Mouse (Mus musculus) kidney, postnatal 0 days (tissue): ENCODE results near the gene Tifa. TPM values are rescaled to one million over a fixed set of nuclear protein-coding genes. Genes with fewer than 3 reads are reported as not detected.

Experiments used
- ATAC-seq: fragments of 200-750 bp; cut with Nextera tagmentation; replicated peaks from 2 replicates; pipeline ENCODE4 v1.8.0; 2017; ENCODE audit warnings: low read depth, moderate number of reproducible peaks, moderate TSS enrichment, moderate library complexity; ENCODE audit not compliant: low FRiP score
- DNase-seq: peaks from one replicate; pipeline ENCODE4 v3.0.0-alpha.2; 2016; ENCODE audit warnings: low spot score
- H3K27ac ChIP-seq: fragments of 300-500 bp; sonication (generic); 2 replicates; pipeline ENCODE4 v1.5.1; 2014; ENCODE audit warnings: mild to moderate bottlenecking
- H3K27me3 ChIP-seq: fragments of 300-500 bp; sonication (generic); 2 replicates; pipeline ENCODE4 v1.6.1; 2014; ENCODE audit warnings: low read length, mixed read lengths; ENCODE audit not compliant: insufficient read depth
- H3K36me3 ChIP-seq: fragments of 300-500 bp; sonication (generic); 2 replicates; pipeline ENCODE4 v1.6.1; 2014; ENCODE audit warnings: low read length, mixed read lengths; ENCODE audit not compliant: insufficient read depth
- H3K4me1 ChIP-seq: fragments of 300-500 bp; sonication (generic); replicated peaks from 2 replicates; pipeline ENCODE4 v1.6.1; 2014; ENCODE audit warnings: antibody characterized with exemption, low read length, mixed read lengths; ENCODE audit not compliant: insufficient read depth
- H3K4me2 ChIP-seq: fragments of 300-500 bp; sonication (generic); 2 replicates; pipeline ENCODE4 v1.6.1; 2014; ENCODE audit warnings: mild to moderate bottlenecking, low read length, moderate library complexity, mixed read lengths
- H3K4me3 ChIP-seq: fragments of 300-500 bp; sonication (generic); replicated peaks from 2 replicates; pipeline ENCODE4 v1.5.1; 2014; ENCODE audit warnings: low read depth, low read length
- H3K9ac ChIP-seq: fragments of 300-500 bp; sonication (generic); 2 replicates; pipeline ENCODE4 v1.6.1; 2014; ENCODE audit warnings: low read depth, low read length
- H3K9me3 ChIP-seq: fragments of 300-500 bp; sonication (generic); replicated peaks from 2 replicates; pipeline ENCODE4 v1.6.1; 2016; ENCODE audit warnings: low read length, inconsistent platforms, mixed read lengths
- CTCF ChIP-seq: IDR thresholded peaks from 2 replicates; pipeline ENCODE4 v1.5.1; 2016; ENCODE audit warnings: antibody characterized with exemption, low read depth, mild to moderate bottlenecking, moderate library complexity
- WGBS: fragments of 180-500 bp; shearing (Covaris S2); extraction: QIAGEN DNeasy Blood & Tissue Kit; methylation state at CpG from one replicate; pipeline ENCODE4 v1.1.7; 2014; 5-methylcytosine and 5-hydroxymethylcytosine counted together
- polyA plus RNA-seq: library from polyadenylated mRNA; unstranded; fragments of >200 nt; fragmentation: Nextera tagmentation; extraction: Ambion mirVana; gene quantifications from 2 replicates; pipeline ENCODE4 v1.2.1, GENCODE M21; 2015

The Tifa gene
- polyA plus RNA-seq, 1 experiment from 2014 or later: 7.0 TPM

DNA sequence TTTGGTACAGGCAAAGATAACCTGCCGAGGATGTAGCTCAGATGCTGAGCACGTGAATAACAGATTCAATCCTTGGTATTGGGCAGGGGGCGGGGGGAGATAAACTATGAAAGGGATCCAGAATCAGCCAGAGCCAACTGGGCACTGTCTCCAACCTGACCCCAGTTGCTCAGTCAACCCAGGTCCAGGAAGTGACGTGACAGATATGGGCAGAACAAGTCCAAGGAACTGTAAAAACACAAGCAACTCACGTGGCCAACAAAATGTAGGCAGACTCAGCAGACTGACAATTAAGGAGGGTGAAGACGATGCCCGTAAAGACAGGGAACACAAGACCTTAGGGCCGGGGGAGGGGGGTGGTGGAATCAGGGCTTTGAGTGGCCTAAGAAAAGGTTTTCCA is 27.2 kb upstream of the Tifa start:
- Histone ChIP-seq H3K27me3 (0 out of 2 replicates have a peak, but pooled peaks cover 7% of the 10 kb centered on the region), H3K4me1 (no peaks in the 10 kb centered on the region), H3K4me3 (no peak overlapping the region), H3K27ac (no peak overlapping the region), H3K4me2 (no peak overlapping the region), H3K9ac (no peak overlapping the region), H3K9me3 (no peaks in the 10 kb centered on the region), H3K36me3 (no peaks in the 10 kb centered on the region)
- 47% methylated on average over 8 of the region's 8 CpGs for WGBS
- DNase-seq (no peak), ATAC-seq (no peak)
- no peak for TF ChIP-seq CTCF

DNA sequence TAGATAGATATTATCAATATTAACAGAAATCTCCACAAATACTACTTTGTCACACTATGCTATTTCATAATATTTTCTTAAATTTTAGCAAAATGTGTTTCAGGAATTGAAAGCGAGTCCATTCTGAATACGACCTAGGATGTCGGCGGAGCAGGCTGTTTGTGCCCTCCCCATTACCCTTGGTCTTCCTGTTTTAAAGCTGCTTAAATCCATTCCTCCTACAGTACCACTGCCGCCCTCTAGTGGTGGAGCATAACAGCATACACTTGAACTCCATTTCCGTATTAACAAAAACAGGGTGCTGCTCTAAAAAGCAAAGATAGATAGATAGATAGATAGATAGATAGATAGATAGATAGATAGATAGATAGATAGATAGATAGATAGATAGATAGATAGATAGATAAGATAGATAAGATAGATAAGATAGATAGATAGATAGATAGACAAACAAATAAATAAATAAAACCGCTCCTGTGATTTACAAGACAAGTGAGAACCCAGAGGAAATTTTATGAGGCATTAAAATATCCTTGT is 26.5 kb upstream of the Tifa start:
- DNase-seq (peak; percentile 92), ATAC-seq (no peak)
- Histone ChIP-seq H3K9ac (no peak overlapping the region), H3K4me3 (no peak overlapping the region), H3K4me1 (no peaks in the 10 kb centered on the region), H3K27ac (no peak overlapping the region), H3K9me3 (no peaks in the 10 kb centered on the region), H3K36me3 (no peaks in the 10 kb centered on the region), H3K27me3 (0 out of 2 replicates have a peak, but pooled peaks cover 5% of the 10 kb centered on the region), H3K4me2 (no peak overlapping the region)
- TF ChIP-seq CTCF: peak; percentile 86
- 23% methylated on average over 7 of the region's 7 CpGs for WGBS

DNA sequence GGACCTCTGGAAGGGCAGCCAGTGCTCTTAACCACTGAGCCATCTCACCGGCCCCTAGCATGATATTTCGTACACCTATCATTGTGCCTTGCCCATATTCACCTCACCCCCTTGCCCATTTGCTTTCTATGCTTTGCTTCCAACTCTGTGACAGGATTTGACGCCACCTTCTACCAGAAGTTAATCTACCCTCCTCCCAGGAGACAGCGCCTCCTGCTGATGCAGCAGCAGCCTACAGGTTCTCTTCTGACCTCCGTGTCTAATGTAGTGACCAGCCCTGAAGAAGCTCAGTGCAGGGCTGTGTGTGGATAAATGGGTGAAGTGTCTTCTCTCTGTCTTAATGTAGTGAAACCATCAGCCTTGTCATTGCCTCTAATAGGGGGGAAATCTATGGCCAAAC is 25.1 kb upstream of the Tifa start:
- peak; percentile 36; the same call in 1 of the 2 replicates for TF ChIP-seq CTCF
- WGBS: 64% methylated on average over 5 of the region's 5 CpGs

DNA sequence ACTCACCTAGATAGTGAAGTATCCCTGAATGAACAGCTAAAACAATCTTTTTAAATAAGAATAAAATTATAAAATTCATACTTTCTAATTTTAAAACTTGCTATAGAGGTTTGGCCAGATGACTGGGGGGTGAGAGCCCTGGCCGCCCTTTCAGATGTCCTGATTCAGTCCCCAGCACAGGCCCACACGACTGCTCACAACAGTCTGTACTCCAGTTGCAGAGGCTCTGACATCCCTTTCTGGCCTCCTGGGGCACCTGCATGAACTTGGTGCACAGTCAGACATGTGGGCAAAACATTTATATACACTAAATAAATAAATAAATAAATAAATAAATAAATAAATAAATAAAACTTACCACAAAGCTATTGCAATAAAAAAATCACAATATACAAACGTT is 23.6 kb upstream of the Tifa start:
- ATAC-seq: no peak
- no peaks in the 10 kb centered on the region for H3K27me3 ChIP-seq
- H3K9me3 ChIP-seq: no peaks in the 10 kb centered on the region
- DNase-seq: no peak
- no peak for TF ChIP-seq CTCF
- no peak overlapping the region for H3K4me2 ChIP-seq
- H3K4me3 ChIP-seq: no peak overlapping the region
- H3K27ac ChIP-seq: no peak overlapping the region
- no peaks in the 10 kb centered on the region for H3K36me3 ChIP-seq
- no peaks in the 10 kb centered on the region for H3K4me1 ChIP-seq
- H3K9ac ChIP-seq: no peak overlapping the region
- WGBS: 69% methylated on average over 3 of the region's 3 CpGs

More for the DNA sequence above, 25.1 kb upstream of the Tifa start:
- Histone ChIP-seq H3K27ac (no peak overlapping the region), H3K9me3 (no peaks in the 10 kb centered on the region), H3K4me3 (no peak overlapping the region), H3K4me1 (no peaks in the 10 kb centered on the region), H3K9ac (no peak overlapping the region), H3K36me3 (no peaks in the 10 kb centered on the region), H3K4me2 (no peak overlapping the region), H3K27me3 (no peaks in the 10 kb centered on the region)
- no peak for DNase-seq
- no peak for ATAC-seq

DNA sequence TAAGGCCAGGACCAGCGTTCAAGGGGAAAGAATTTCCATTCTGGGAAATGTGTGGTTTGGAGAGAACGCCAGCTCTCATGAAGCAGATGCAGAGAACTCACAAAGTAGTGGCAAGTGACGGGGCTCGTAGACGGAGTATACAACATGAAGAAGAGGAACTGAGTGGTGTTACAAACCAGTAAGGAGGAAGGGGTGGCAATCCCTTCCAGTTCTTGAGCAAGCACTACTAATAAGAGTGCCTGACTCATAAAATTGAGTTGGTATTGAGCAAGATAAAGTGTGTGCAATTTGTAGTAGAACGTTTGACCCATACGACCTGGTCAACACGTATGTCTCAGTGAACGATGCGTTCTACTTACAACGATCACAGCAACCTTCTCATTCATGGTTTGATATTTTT is 20.5 kb upstream of the Tifa start:
- Histone ChIP-seq H3K4me2 (no peak overlapping the region), H3K9ac (no peak overlapping the region), H3K27ac (no peak overlapping the region), H3K4me1 (no peaks in the 10 kb centered on the region), H3K36me3 (no peaks in the 10 kb centered on the region), H3K27me3 (no peaks in the 10 kb centered on the region), H3K4me3 (no peak overlapping the region), H3K9me3 (no peaks in the 10 kb centered on the region)
- DNase-seq: no peak
- ATAC-seq: no peak
- TF ChIP-seq CTCF: no peak
- 89% methylated on average over 11 of the region's 11 CpGs for WGBS

DNA sequence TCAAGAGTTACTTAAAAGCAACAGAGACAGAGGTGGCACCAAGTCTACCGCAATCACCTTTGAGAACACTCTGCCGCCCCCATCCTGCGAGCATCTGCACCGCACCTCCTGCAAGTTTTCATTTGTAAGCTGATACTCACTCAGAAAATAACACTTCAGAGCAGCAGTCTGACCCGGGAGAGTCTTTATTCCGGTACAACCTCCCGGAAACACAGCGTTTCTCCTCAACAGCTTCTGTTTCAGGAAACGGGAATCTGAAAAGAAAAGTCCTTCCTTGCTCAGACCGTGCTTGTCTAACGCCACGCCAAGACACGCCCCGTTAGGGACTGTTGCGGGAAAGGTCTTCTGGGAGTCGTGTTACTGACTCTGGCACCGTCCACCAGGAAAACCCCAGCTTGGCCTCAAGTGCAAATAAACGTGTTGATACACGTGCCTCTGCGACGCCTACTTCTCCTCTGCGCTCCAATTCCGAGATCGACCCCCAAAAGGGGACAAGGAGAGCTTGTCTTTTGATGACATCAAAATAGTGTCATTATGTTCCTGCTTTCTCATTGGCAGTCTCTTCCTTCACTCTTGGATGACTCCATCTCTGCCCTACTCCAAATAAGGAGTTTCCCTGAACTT is 9.5 kb upstream of the Tifa start, which contains the start of gene Alpk1:
Alpk1 (minus strand) TSS at position 507 of the 624 bp plus-strand sequence.
- peak within 1 kb of the TSS; percentile 53 for H3K9ac ChIP-seq
- under 1% methylated on average over 24 of the region's 24 CpGs for WGBS
- ATAC-seq: peak; percentile 87

More for the DNA sequence above, 9.5 kb upstream of the Tifa start, which contains the start of gene Alpk1:
- TF ChIP-seq CTCF: peak; percentile 56
- H3K36me3 ChIP-seq: no peaks in the 10 kb centered on the region
- peak; percentile 90 for DNase-seq
- peak within 1 kb of the TSS; percentile 47; the same call in 1 of the 2 replicates for H3K27ac ChIP-seq
- H3K9me3 ChIP-seq: no peaks in the 10 kb centered on the region
- no peaks in the 10 kb centered on the region for H3K4me1 ChIP-seq
- no peaks in the 10 kb centered on the region for H3K27me3 ChIP-seq
- H3K4me3 ChIP-seq: peak within 1 kb of the TSS; percentile 44
- H3K4me2 ChIP-seq: peak within 1 kb of the TSS; percentile 68
